Mouse (Mus musculus) liver, embryonic 12.5 days (tissue): ENCODE measurements around the gene Ubl7. TPM values are rescaled to one million over a fixed set of nuclear protein-coding genes. Genes with fewer than 3 reads are reported as not detected.

Experiments
- ATAC-seq: fragments of 200-750 bp; cut with Nextera tagmentation; 2 replicates; pipeline ENCODE4 v1.8.0; 2017; ENCODE audit warnings: moderate number of reproducible peaks, mild to moderate bottlenecking, moderate library complexity
- H3K27ac ChIP-seq: fragments of 300-500 bp; sonication (generic); 2 replicates; pipeline ENCODE4 v1.5.1; 2016; ENCODE audit warnings: mild to moderate bottlenecking
- H3K27me3 ChIP-seq: fragments of 300-500 bp; sonication (generic); replicated peaks from 2 replicates; pipeline ENCODE4 v1.6.1; 2016; ENCODE audit warnings: mild to moderate bottlenecking, moderate library complexity
- H3K36me3 ChIP-seq: fragments of 300-500 bp; sonication (generic); 2 replicates; pipeline ENCODE4 v1.6.1; 2016; ENCODE audit warnings: mild to moderate bottlenecking, moderate library complexity
- H3K4me1 ChIP-seq: fragments of 300-500 bp; sonication (generic); 2 replicates; pipeline ENCODE4 v1.6.1; 2016
- H3K4me2 ChIP-seq: fragments of 300-500 bp; sonication (generic); 2 replicates; pipeline ENCODE4 v1.6.1; 2016; ENCODE audit warnings: mild to moderate bottlenecking, moderate library complexity
- H3K4me3 ChIP-seq: fragments of 300-500 bp; sonication (generic); 2 replicates; pipeline ENCODE4 v1.5.1; 2016; ENCODE audit warnings: mild to moderate bottlenecking, moderate library complexity
- H3K9ac ChIP-seq: fragments of 300-500 bp; sonication (generic); 2 replicates; pipeline ENCODE4 v1.6.1; 2016; ENCODE audit warnings: mild to moderate bottlenecking, moderate library complexity
- H3K9me3 ChIP-seq: fragments of 300-500 bp; sonication (generic); replicated peaks from 2 replicates; pipeline ENCODE4 v1.6.1; 2016; ENCODE audit warnings: mild to moderate bottlenecking, moderate library complexity
- WGBS: fragments of 180-500 bp; shearing (Covaris S2); methylation state at CpG from one replicate; pipeline ENCODE4 v1.1.7; 2016; ENCODE audit not compliant: insufficient replicate concordance; 5-methylcytosine and 5-hydroxymethylcytosine counted together
- polyA plus RNA-seq: library from polyadenylated mRNA; unstranded; fragments of >200 nt; fragmentation: Nextera tagmentation; extraction: Ambion mirVana; gene quantifications from 2 replicates; pipeline ENCODE4 v1.2.1, GENCODE M21; 2016

The Ubl7 gene
- polyA plus RNA-seq, 1 experiment from 2014 or later: 69.3 TPM

DNA sequence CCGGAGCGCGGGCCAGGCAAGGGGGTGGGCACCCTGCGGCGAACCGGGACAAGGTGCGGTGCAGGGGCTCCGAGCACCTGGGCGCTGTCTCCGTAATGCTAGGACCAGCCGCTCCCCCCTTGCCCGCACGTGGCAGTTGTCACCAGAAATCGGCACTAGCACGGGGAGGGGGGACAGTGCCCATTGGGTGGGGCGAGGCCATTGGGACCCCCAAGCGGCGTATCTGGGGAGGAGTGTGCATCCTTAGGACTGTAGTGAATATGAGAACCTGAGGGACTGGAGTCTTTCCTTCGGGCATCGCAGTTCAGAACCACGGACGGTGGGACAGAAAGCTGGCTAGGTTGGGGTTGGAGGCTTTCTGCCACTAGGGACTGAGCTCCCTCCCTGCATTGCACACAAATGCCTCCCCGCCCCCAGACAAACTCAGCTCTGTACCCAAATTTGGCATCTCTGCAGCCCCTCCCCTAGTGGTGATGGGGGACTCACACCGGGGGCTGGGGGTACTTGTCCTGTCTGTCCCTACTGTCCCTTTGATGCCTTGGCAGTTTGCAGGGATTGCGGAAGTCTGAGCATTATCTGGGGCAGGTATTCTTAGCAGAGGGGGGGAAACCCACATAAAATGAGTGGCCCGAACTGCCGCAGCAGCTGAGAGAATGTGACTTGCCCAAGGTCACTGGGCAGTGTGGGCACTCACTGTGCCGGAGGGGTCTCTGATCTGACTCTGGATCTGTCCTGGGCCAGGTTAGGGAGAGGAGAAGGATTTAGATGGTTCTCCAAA is 30.3 kb downstream of the Ubl7 start:
- H3K9ac ChIP-seq: no peak overlapping the region
- peak overlapping the region; percentile 61 for H3K4me3 ChIP-seq
- H3K27ac ChIP-seq: no peak overlapping the region
- H3K4me2 ChIP-seq: peak overlapping the region; percentile 88
- peaks cover 96% of the 10 kb centered on the region for H3K27me3 ChIP-seq
- no peaks in the 10 kb centered on the region for H3K9me3 ChIP-seq
- peaks cover 13% of the 10 kb centered on the region; the same call in 1 of the 2 replicates for H3K4me1 ChIP-seq
- 9% methylated on average over 28 of the region's 28 CpGs for WGBS
- H3K36me3 ChIP-seq: no peaks in the 10 kb centered on the region
- no peak for ATAC-seq

DNA sequence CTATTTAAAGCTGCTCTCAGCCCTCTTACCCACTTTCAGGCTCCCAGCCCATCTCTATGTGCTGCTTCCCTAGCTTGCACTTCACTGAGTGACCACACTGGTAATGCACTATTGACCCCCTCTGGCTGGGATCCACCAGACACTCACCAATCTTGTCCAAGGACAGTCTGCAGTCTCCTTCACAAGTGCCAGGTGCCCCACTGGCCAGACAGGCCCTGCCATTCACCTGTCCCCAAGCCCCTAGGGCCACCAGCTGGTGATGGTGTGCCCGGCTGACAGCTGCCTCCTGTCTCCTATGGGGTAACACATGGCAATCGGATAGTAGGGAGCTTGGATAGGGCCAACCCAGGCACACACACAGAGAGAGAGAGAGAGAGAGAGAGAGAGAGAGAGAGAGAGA is 31.3 kb downstream of the Ubl7 start:
- no peak for ATAC-seq
- Histone ChIP-seq H3K9me3 (no peaks in the 10 kb centered on the region), H3K4me2 (no peak overlapping the region), H3K4me3 (no peak overlapping the region), H3K27ac (no peak overlapping the region), H3K4me1 (peaks cover 13% of the 10 kb centered on the region; the same call in 1 of the 2 replicates), H3K36me3 (no peaks in the 10 kb centered on the region), H3K9ac (no peak overlapping the region), H3K27me3 (peaks cover 98% of the 10 kb centered on the region)
- WGBS: 51% methylated on average over 2 of the region's 2 CpGs

DNA sequence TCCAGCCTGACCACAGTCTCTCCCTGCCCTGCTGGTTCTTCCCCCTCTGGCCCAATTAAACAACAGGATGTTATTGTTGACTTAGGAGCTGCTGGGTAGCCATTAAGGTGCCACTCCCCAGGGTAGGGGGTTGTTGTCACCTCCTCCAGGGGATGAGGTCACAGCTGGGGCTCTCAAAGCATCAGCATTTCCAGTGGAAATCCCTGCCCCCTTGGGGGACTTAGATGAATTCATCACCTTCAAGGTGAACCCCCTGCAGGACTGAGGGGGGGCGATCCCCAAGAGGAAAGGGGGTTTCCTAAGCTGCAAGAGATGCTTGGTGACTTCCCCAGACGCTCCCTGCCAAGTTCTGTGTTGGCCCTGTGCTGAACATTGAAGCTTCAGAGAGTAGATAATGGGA is 32.3 kb downstream of the Ubl7 start:
- 22% methylated on average over 2 of the region's 2 CpGs for WGBS
- H3K4me1 ChIP-seq: peaks cover 13% of the 10 kb centered on the region; the same call in 1 of the 2 replicates

DNA sequence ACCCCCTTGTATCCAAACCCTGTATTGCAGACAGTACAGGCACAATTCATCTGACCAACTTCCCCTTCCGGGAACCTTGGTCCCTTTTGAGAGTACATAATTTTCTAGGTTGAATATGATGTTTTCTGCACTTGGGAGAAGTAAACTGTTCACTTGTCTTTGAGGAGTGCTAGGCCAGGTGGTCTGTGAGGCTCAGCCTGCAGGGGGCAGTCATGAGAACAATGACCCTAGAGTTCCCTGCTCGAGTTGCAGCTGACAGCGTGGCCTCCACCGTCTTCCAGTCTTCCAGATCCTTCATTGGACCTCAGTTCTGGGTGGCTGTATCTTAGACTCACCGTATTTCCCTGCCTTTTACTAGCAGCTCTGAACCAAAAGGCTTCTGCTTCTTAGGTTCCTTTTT is 33.8 kb downstream of the Ubl7 start:
- Histone ChIP-seq H3K36me3 (no peaks in the 10 kb centered on the region), H3K4me3 (no peak overlapping the region), H3K9me3 (no peaks in the 10 kb centered on the region), H3K4me2 (no peak overlapping the region), H3K27me3 (peaks cover 95% of the 10 kb centered on the region), H3K9ac (no peak overlapping the region), H3K4me1 (peaks cover 13% of the 10 kb centered on the region; the same call in 1 of the 2 replicates), H3K27ac (no peak overlapping the region)
- no peak for ATAC-seq
- WGBS: 12% methylated on average over 5 of the region's 5 CpGs

More for the DNA sequence above, 32.3 kb downstream of the Ubl7 start:
- H3K27ac ChIP-seq: no peak overlapping the region
- H3K36me3 ChIP-seq: no peaks in the 10 kb centered on the region
- no peak for ATAC-seq
- H3K9ac ChIP-seq: no peak overlapping the region
- no peaks in the 10 kb centered on the region for H3K9me3 ChIP-seq
- H3K4me2 ChIP-seq: no peak overlapping the region
- no peak overlapping the region for H3K4me3 ChIP-seq
- peaks cover 97% of the 10 kb centered on the region for H3K27me3 ChIP-seq

DNA sequence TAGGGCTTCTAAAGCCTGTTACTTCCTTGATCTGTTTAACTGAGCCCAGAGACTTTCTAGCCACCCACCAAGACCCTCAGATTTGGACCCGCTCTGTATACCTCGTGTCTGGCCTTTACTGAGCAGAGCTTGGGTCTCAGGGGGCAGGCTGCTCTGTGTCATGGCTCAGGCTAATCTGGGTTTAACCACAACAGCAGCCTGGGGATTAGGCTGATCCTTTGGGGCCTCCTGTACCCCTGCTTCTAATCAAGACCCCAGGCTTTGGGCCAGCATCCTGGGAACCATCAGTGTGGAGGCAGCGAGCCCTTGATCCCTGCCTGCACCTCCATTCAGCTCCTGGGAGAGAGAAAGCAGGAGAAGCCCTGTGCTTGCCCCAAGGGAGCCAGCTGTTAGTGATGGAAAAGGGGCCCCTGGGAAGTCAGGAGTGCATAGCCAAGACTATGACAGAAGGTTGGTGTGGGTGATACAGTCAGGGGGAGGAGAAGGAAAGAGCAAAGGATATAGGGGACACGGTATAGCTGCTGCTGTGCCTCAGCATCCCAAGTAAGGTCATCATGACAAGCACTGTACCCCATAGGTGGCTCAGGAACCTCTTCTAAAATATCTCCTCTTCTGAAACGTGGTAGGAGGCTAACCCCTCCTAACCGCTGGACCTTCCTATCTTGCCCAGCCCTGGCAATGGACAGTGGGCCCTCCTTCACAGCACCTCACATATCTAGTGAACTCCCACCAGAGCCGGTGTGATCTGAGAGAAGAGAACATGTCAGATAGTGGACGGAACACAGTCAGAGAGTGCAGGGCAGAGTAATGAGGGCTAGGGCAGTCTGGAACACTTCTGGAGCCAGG is 35.2 kb downstream of the Ubl7 start:
- Histone ChIP-seq H3K27me3 (peaks cover 95% of the 10 kb centered on the region), H3K4me2 (no peak overlapping the region), H3K36me3 (no peaks in the 10 kb centered on the region), H3K9me3 (no peaks in the 10 kb centered on the region), H3K9ac (no peak overlapping the region), H3K4me1 (0 out of 2 replicates have a peak, but pooled peaks cover under 1% of the 10 kb centered on the region), H3K27ac (no peak overlapping the region), H3K4me3 (no peak overlapping the region)
- no peak for ATAC-seq
- WGBS: 57% methylated on average over 8 of the region's 8 CpGs

DNA sequence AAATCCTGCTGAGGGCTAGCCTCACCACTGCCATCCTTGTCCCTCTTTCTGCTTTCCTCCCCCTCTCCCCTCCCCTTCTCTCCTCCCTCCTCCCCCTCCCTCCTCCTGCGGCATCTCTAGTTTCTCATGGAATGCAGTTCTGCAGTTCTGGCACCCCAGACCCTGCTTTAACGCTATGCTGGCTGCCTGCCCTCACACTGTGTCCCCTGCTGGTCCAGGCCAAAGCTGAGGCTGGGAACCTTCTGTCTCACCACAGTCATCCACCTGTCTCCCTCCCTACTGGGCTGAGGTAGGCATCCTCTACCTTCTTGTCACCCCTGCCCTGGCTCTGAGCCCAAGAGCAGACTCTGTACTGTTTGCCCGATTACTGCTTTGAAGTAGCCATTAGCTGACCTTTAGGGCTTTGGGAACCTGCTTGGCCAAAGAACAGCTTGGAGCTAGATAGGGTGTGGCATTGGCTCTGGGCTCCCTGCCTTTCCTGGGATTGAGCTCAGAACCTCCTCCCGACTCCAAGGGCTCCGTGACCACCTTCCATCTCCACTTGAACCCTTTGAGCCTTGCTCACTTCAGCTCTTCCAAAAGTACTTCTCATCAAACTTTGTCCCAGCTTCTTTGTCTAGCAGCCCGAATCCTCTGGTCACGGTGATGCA is 36.7 kb downstream of the Ubl7 start:
- Histone ChIP-seq H3K9ac (no peak overlapping the region), H3K27ac (no peak overlapping the region), H3K9me3 (no peaks in the 10 kb centered on the region), H3K27me3 (peaks cover 93% of the 10 kb centered on the region), H3K36me3 (no peaks in the 10 kb centered on the region), H3K4me1 (no peaks in the 10 kb centered on the region), H3K4me3 (no peak overlapping the region), H3K4me2 (no peak overlapping the region)
- 49% methylated on average over 7 of the region's 7 CpGs for WGBS
- no peak for ATAC-seq

DNA sequence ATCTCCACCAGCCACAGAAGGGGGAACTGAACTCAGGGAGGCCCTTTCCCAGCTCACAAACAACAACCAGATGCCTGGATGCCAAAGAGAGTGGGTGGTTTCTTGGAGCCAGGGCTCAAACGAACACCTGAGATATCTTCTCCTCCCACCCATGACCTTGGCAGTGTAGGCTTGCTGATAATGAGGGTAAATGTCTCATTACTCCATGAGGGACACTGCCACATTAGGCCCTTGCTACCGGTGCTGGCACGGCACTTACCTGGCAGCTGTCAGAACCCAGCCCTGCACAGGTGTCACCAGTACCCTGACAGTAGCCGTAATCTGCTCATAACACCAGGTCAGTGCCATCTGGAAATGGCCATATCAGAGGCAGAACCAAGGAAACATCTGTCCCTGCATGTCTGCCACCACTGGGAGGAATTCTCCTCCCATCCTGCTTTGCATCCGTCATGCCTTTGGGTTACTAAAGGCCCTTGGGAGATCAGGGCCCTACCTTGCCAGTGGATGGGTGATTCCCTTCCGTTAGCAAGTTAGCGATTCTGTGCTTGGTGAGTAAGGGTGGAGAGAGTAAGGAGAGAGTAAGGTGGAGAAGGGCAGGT is 37.7 kb downstream of the Ubl7 start:
- no peak overlapping the region for H3K4me3 ChIP-seq
- no peak for ATAC-seq
- H3K27me3 ChIP-seq: peaks cover 92% of the 10 kb centered on the region
- no peaks in the 10 kb centered on the region for H3K36me3 ChIP-seq
- no peak overlapping the region for H3K9ac ChIP-seq
- H3K27ac ChIP-seq: no peak overlapping the region
- H3K4me1 ChIP-seq: peaks cover 2% of the 10 kb centered on the region; the same call in 1 of the 2 replicates
- 63% methylated on average over 7 of the region's 7 CpGs for WGBS
- no peaks in the 10 kb centered on the region for H3K9me3 ChIP-seq
- no peak overlapping the region for H3K4me2 ChIP-seq

DNA sequence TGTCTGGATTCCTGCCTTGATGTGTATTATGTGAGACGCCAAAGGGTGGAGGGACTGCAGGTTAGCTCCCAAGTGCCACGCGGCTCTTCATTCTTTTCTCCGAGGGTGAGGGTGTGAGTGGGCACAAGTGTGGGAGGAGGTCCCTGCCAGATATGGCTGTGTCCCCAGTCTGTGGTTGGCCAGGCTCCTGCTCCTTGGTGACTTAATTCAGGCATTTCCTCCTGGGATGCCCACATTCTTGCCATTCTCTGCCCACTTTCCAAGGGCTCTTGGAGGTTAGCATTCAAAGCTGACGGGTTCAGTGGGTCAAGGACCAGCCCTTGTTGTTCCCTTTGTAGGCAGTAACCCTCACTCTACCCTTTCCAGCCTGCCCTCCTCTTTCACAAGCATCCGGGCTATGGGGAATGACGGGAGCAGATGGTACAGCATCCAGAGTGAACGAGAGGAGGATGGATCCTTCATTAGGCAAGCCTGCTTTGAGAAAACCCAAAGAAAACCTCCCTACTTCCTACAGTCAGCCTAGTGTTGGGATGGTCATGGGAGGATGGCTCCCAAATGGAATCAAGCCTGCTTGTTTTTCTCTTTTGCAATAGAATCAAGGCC is 38.4 kb downstream of the Ubl7 start:
- WGBS: 67% methylated on average over 8 of the region's 8 CpGs
- Histone ChIP-seq H3K4me1 (peaks cover 4% of the 10 kb centered on the region; the same call in 1 of the 2 replicates), H3K27ac (no peak overlapping the region), H3K4me3 (no peak overlapping the region), H3K9me3 (no peaks in the 10 kb centered on the region), H3K36me3 (no peaks in the 10 kb centered on the region), H3K9ac (no peak overlapping the region), H3K27me3 (peaks cover 92% of the 10 kb centered on the region), H3K4me2 (no peak overlapping the region)
- no peak for ATAC-seq

DNA sequence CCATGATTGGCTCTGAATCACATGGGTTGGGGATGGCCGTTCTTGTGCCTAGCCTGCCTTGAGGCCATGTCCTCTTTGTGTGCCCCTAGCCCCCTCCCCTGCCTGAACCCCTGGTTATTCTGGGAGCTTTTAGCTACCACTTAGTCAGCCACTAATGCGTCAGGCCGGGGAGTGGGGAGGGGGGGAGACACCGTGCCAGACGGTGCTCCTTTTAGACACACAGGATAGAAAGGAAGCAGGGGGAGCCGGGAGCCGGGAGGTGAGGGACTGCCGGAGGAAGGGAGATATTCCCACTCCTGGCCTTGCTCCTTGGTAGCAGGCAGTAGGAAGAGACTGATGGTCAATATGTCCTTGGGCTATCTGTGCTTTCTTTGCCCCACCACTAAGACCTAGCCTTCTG is 39.1 kb downstream of the Ubl7 start:
- no peaks in the 10 kb centered on the region for H3K9me3 ChIP-seq
- no peak overlapping the region for H3K4me2 ChIP-seq
- peaks cover 92% of the 10 kb centered on the region for H3K27me3 ChIP-seq
- no peak for ATAC-seq
- H3K27ac ChIP-seq: no peak overlapping the region
- 43% methylated on average over 8 of the region's 8 CpGs for WGBS
- H3K4me1 ChIP-seq: peaks cover 4% of the 10 kb centered on the region; the same call in 1 of the 2 replicates
- H3K4me3 ChIP-seq: no peak overlapping the region
- no peak overlapping the region for H3K9ac ChIP-seq
- no peaks in the 10 kb centered on the region for H3K36me3 ChIP-seq

DNA sequence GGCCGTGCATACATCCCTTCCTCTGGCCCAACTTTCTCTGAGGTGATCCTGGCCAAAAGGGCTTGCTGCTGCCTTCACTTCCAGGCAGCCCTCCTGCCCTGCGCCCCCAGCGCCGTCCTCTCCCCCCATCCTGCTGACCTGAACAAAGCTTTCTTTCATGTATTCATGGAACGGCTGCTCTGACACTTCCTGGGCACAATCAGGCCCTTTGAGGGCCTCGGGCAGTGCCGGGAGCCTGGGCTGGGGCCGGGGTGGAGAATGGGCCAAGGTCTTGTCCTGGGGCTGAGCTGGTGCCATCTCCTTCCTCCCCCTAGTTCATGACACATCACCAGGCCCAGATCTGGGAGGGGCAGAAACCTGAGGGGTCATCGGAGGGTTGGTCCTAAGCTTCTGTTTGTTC is 39.7 kb downstream of the Ubl7 start:
- H3K4me2 ChIP-seq: no peak overlapping the region
- no peak overlapping the region for H3K9ac ChIP-seq
- no peak for ATAC-seq
- peaks cover 85% of the 10 kb centered on the region for H3K27me3 ChIP-seq
- H3K27ac ChIP-seq: no peak overlapping the region
- 58% methylated on average over 9 of the region's 9 CpGs for WGBS
- H3K36me3 ChIP-seq: no peaks in the 10 kb centered on the region
- H3K4me1 ChIP-seq: peaks cover 4% of the 10 kb centered on the region; the same call in 1 of the 2 replicates
- no peaks in the 10 kb centered on the region for H3K9me3 ChIP-seq
- no peak overlapping the region for H3K4me3 ChIP-seq

DNA sequence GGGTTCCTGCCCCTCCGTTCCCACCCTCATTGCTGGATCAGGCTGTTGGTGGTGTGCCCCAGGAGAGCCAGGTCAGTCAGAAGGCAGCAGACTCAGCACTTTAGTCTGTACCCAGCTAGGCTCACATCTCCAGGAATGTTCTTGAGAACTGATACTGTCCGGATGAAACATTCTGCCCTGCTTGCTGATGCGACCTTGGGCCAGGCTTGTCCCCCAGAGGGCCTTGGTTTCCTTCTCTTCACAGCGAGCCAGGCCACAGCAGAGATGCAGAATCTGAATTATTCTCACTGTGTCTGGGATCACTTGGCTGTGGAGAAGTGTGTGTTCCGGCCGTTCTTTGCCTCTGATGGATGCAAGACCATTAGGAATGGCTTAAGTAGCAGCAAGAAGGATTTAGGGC is 41.2 kb downstream of the Ubl7 start:
- no peak overlapping the region for H3K4me3 ChIP-seq
- H3K27me3 ChIP-seq: peaks cover 73% of the 10 kb centered on the region
- H3K9ac ChIP-seq: no peak overlapping the region
- H3K9me3 ChIP-seq: no peaks in the 10 kb centered on the region
- H3K4me1 ChIP-seq: peaks cover 4% of the 10 kb centered on the region; the same call in 1 of the 2 replicates
- no peaks in the 10 kb centered on the region for H3K36me3 ChIP-seq
- no peak for ATAC-seq
- 69% methylated on average over 6 of the region's 6 CpGs for WGBS
- H3K4me2 ChIP-seq: no peak overlapping the region
- H3K27ac ChIP-seq: no peak overlapping the region
